Mouse (Mus musculus) bone marrow, adult 2 months (tissue): ENCODE results near the gene Morc4.

ENCODE experiments used
- CTCF ChIP-seq: fragments of 200-500 bp; IDR thresholded peaks from 2 replicates; pipeline ENCODE4 v1.5.1; 2011; ENCODE audit warnings: low read length, control low read depth; ENCODE audit not compliant: control insufficient read depth, insufficient read depth
- POLR2A ChIP-seq: fragments of 200-500 bp; IDR thresholded peaks from 2 replicates; pipeline ENCODE4 v1.6.1; 2011; ENCODE audit warnings: low read depth, mild to moderate bottlenecking, control low read depth, low read length, borderline replicate concordance; ENCODE audit not compliant: control insufficient read depth

DNA sequence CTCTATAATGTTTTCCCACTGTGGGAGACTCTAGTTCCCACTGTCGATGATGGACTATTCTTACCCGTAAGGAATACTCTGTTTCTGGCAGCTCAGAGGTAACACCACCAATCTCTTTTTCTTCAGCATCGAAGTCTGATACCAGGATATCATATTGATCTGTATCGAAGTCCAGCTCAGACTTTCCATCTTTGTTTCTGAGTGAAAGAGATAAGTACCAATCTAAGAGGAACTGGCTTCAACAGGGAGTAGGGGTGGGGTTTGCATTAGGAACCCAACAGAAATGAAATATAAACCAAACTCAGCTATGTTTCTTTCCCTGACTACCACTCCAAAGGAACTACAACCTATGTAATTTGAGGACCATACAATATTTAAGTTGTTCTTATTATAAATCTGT, 16.7 kb downstream of the Morc4 start:
- no peak for TF ChIP-seq CTCF
- TF ChIP-seq POLR2A: no peak
